Mouse (Mus musculus): ENCODE data around the gene Arhgap4. TPM values are rescaled to one million over a fixed set of nuclear protein-coding genes. Genes with fewer than 3 reads are reported as not detected.

Gene Arhgap4
- 12.7 and 18.0 TPM in 2 replicates for polyA plus RNA-seq (2012; rRNA removed; ENCODE audit: low replicate concordance)

GRCm38 (mm10) chrX:73921823-73922549, at the start of gene Arhgap4, which contains the start of gene Naa10:
Gene Arhgap4, minus strand, starts transcription at chrX:73921870.
Gene Naa10, minus strand, starts transcription at chrX:73921944.

GRCm38 (mm10) chrX:73966248-73967176, 44.8 kb upstream of the Arhgap4 start, which contains the start of gene Hcfc1:
Gene Hcfc1, minus strand, starts transcription at chrX:73966357.

GRCm38 (mm10) chrX:73930402-73931062, 8.9 kb upstream of the Arhgap4 start, which contains the start of gene Renbp:
Gene Renbp, minus strand, starts transcription at chrX:73930850.

GRCm38 (mm10) chrX:73895719-73896118, 26.0 kb downstream of the Arhgap4 start, which contains the start of gene L1cam:
Gene L1cam, minus strand, starts transcription at chrX:73896105.

DNA sequence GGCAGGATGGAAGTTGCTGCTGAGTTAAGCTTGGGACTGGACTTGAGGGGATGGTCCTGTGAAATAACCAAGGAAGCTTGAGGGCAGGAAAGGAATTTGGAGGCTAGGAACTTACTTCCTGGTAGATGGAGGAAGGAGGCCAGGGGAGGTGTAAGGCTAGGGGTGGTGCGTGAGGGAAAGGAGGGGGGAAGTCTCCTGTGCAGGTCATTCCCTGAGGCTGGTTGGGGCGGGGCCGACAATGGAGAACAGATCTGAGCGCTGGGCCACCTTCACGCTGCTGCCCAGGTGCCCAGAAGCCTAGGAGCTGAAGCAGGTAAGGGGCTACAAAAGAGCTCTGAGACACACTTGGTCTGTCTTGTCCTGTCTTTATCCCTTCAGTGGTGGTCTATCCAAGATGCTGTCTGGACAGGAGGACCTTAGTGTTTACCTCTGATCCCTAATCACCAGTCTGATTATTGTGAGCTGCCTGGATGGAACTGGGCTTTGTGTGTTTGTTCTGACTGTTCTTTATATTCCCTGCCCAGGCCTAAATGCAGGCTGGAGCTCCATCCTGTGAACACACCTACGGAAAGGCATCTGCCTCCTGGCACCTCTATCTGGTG, 30.0 kb downstream of the Arhgap4 start, which contains the start of gene Avpr2:
Avpr2 (plus strand) TSS at position 552 of the 602 bp plus-strand sequence.

Other genes with a start within 250 kb of the Arhgap4 start
- gene Slc6a8, start 248.7 kb downstream of the Arhgap4 start, polyA plus RNA-seq (2012; rRNA removed; ENCODE audit: low replicate concordance): 25.6 and 69.6 TPM in 2 replicates
- gene Bcap31, start 205.7 kb downstream of the Arhgap4 start, polyA plus RNA-seq (2012; rRNA removed; ENCODE audit: low replicate concordance): 117 and 255 TPM in 2 replicates
- 37.1 and 41.0 TPM in 2 replicates for gene Abcd1, start 205.3 kb downstream of the Arhgap4 start, polyA plus RNA-seq (2012; rRNA removed; ENCODE audit: low replicate concordance)
- 0.93 and 1.0 TPM in 2 replicates for gene Plxnb3, start 164.8 kb downstream of the Arhgap4 start, polyA plus RNA-seq (2012; rRNA removed; ENCODE audit: low replicate concordance)
- 1.4 and 13.5 TPM in 2 replicates for gene Srpk3, start 147.5 kb downstream of the Arhgap4 start, polyA plus RNA-seq (2012; rRNA removed; ENCODE audit: low replicate concordance)
- gene Idh3g, start 135.0 kb downstream of the Arhgap4 start, polyA plus RNA-seq (2012; rRNA removed; ENCODE audit: low replicate concordance): 469 and 721 TPM in 2 replicates
- gene Ssr4, start 134.8 kb downstream of the Arhgap4 start, polyA plus RNA-seq (2012; rRNA removed; ENCODE audit: low replicate concordance): 199 and 230 TPM in 2 replicates
- gene Pdzd4, start 96.9 kb downstream of the Arhgap4 start, polyA plus RNA-seq (2012; rRNA removed; ENCODE audit: low replicate concordance): 1.0 and 10.7 TPM in 2 replicates
- gene Avpr2, start 29.8 kb downstream of the Arhgap4 start, polyA plus RNA-seq (2012; rRNA removed; ENCODE audit: low replicate concordance): 0.05 TPM in 1 of 2 replicates, not detected in the other
- gene L1cam, start 25.8 kb downstream of the Arhgap4 start, polyA plus RNA-seq (2012; rRNA removed; ENCODE audit: low replicate concordance): 1.7 and 5.3 TPM in 2 replicates
- 69.5 and 110 TPM in 2 replicates for gene Naa10, start 74 bp upstream of the Arhgap4 start, polyA plus RNA-seq (2012; rRNA removed; ENCODE audit: low replicate concordance)
- gene Renbp, start 9.0 kb upstream of the Arhgap4 start, polyA plus RNA-seq (2012; rRNA removed; ENCODE audit: low replicate concordance): 15.6 and 30.8 TPM in 2 replicates
- 31.8 and 88.6 TPM in 2 replicates for gene Hcfc1, start 44.5 kb upstream of the Arhgap4 start, polyA plus RNA-seq (2012; rRNA removed; ENCODE audit: low replicate concordance)
- 170 and 267 TPM in 2 replicates for gene Irak1, start 102.0 kb upstream of the Arhgap4 start, polyA plus RNA-seq (2012; rRNA removed; ENCODE audit: low replicate concordance)
- gene Opn1mw, start 205.6 kb upstream of the Arhgap4 start, polyA plus RNA-seq (2012; rRNA removed; ENCODE audit: low replicate concordance): not detected in 2 replicates
- 4.6 and 11.3 TPM in 2 replicates for gene Mecp2, start 213.5 kb upstream of the Arhgap4 start, polyA plus RNA-seq (2012; rRNA removed; ENCODE audit: low replicate concordance)
- not detected in 2 replicates for gene Tex28, start 246.0 kb upstream of the Arhgap4 start, polyA plus RNA-seq (2012; rRNA removed; ENCODE audit: low replicate concordance)

Measured in subcutaneous adipose tissue, adult 2 months (tissue).